Mouse (Mus musculus) kidney, embryonic 15.5 days (tissue): ENCODE results near the gene Birc2. TPM values are rescaled to one million over a fixed set of nuclear protein-coding genes. Genes with fewer than 3 reads are reported as not detected.
"Not testable (repeated sequence)": the region's sequence is repeated elsewhere in the genome, so short reads cannot be mapped to it uniquely, and the experiment has no call there.

Source experiments
- ATAC-seq: fragments of 200-750 bp; cut with Nextera tagmentation; replicated peaks from 2 replicates; pipeline ENCODE4 v1.8.0; 2017; ENCODE audit warnings: moderate TSS enrichment; ENCODE audit not compliant: low FRiP score
- H3K27ac ChIP-seq: fragments of 300-500 bp; sonication (generic); 2 replicates; pipeline ENCODE4 v1.5.1; 2015; ENCODE audit warnings: mild to moderate bottlenecking, inconsistent platforms
- H3K27me3 ChIP-seq: fragments of 300-500 bp; sonication (generic); 2 replicates; pipeline ENCODE4 v1.6.1; 2015; ENCODE audit warnings: inconsistent platforms
- H3K36me3 ChIP-seq: fragments of 300-500 bp; sonication (generic); 2 replicates; pipeline ENCODE4 v1.6.1; 2015; ENCODE audit warnings: inconsistent platforms
- H3K4me1 ChIP-seq: fragments of 300-500 bp; sonication (generic); 2 replicates; pipeline ENCODE4 v1.6.1; 2015; ENCODE audit warnings: inconsistent platforms
- H3K4me2 ChIP-seq: fragments of 300-500 bp; sonication (generic); 2 replicates; pipeline ENCODE4 v1.6.1; 2015; ENCODE audit warnings: moderate library complexity, mild to moderate bottlenecking, inconsistent platforms
- H3K4me3 ChIP-seq: fragments of 300-500 bp; sonication (generic); replicated peaks from 2 replicates; pipeline ENCODE4 v1.5.1; 2015; ENCODE audit warnings: mild to moderate bottlenecking, inconsistent platforms
- H3K9ac ChIP-seq: fragments of 300-500 bp; sonication (generic); 2 replicates; pipeline ENCODE4 v1.6.1; 2015; ENCODE audit warnings: mild to moderate bottlenecking, inconsistent platforms
- H3K9me3 ChIP-seq: fragments of 300-500 bp; sonication (generic); replicated peaks from 2 replicates; pipeline ENCODE4 v1.6.1; 2016; ENCODE audit warnings: inconsistent platforms
- WGBS: fragments of 180-500 bp; shearing (Covaris S2); methylation state at CpG from one replicate; pipeline ENCODE4 v1.1.7; 2015; ENCODE audit warnings: mixed read lengths; 5-methylcytosine and 5-hydroxymethylcytosine counted together
- polyA plus RNA-seq: library from polyadenylated mRNA; unstranded; fragments of >200 nt; fragmentation: Nextera tagmentation; extraction: Ambion mirVana; gene quantifications from 2 replicates; pipeline ENCODE4 v1.2.1, GENCODE M21; 2015

The Birc2 gene
- polyA plus RNA-seq, 1 experiment from 2014 or later = 35.6 TPM

- H3K4me1 ChIP-seq = peaks cover 17% of the 10 kb centered on the region
- no peak overlapping the region for H3K27ac ChIP-seq
- H3K27me3 ChIP-seq = no peaks in the 10 kb centered on the region
- H3K9me3 ChIP-seq = no peaks in the 10 kb centered on the region
- 94% methylated on average over 3 of the region's 3 CpGs for WGBS
- no peak overlapping the region for H3K4me2 ChIP-seq
- H3K4me3 ChIP-seq = no peak overlapping the region
- H3K9ac ChIP-seq = no peak overlapping the region
- H3K36me3 ChIP-seq = 0 out of 2 replicates have a peak, but pooled peaks cover 6% of the 10 kb centered on the region
- ATAC-seq = no peak
Observed at GRCm38 (mm10) chr9:7867981-7868380, 31.1 kb upstream of the Birc2 start.

GRCm38 (mm10) chr9:7866981-7867380, 30.1 kb upstream of the Birc2 start:
- H3K4me2 ChIP-seq, H3K9ac ChIP-seq, H3K4me3 ChIP-seq, H3K36me3 ChIP-seq, H3K27ac ChIP-seq, H3K27me3 ChIP-seq, H3K4me1 ChIP-seq, ATAC-seq, H3K9me3 ChIP-seq: not testable (repeated sequence)
- WGBS = 84% methylated on average over 2 of the region's 2 CpGs

GRCm38 (mm10) chr9:7860976-7861375, 24.1 kb upstream of the Birc2 start:
- Histone ChIP-seq H3K4me2 (no peak overlapping the region), H3K9ac (no peak overlapping the region), H3K27me3 (no peaks in the 10 kb centered on the region), H3K27ac (no peak overlapping the region), H3K4me3 (no peak overlapping the region), H3K36me3 (no peaks in the 10 kb centered on the region), H3K9me3 (no peaks in the 10 kb centered on the region), H3K4me1 (no peaks in the 10 kb centered on the region)
- 84% methylated on average over 5 of the region's 5 CpGs for WGBS
- ATAC-seq = no peak

GRCm38 (mm10) chr9:7855912-7856311, 19.0 kb upstream of the Birc2 start:
- H3K4me1 ChIP-seq = no peaks in the 10 kb centered on the region
- no peak overlapping the region for H3K4me3 ChIP-seq
- no peak overlapping the region for H3K4me2 ChIP-seq
- no peaks in the 10 kb centered on the region for H3K9me3 ChIP-seq
- H3K9ac ChIP-seq = no peak overlapping the region
- H3K27ac ChIP-seq = no peak overlapping the region
- whole genome bisulfite sequencing = 63% methylated on average over 3 of the region's 3 CpGs
- no peaks in the 10 kb centered on the region for H3K27me3 ChIP-seq
- H3K36me3 ChIP-seq = 0 out of 2 replicates have a peak, but pooled peaks cover under 1% of the 10 kb centered on the region
- ATAC-seq = no peak

- ATAC-seq = peak; percentile 37; the same call in 1 of the 2 replicates
- Histone ChIP-seq H3K4me1 (no peaks in the 10 kb centered on the region), H3K27ac (no peak overlapping the region), H3K4me2 (no peak overlapping the region), H3K27me3 (no peaks in the 10 kb centered on the region), H3K4me3 (no peak overlapping the region), H3K9me3 (no peaks in the 10 kb centered on the region), H3K9ac (no peak overlapping the region), H3K36me3 (0 out of 2 replicates have a peak, but pooled peaks cover 6% of the 10 kb centered on the region)
- 21% methylated on average over 1 of the region's 1 CpGs for WGBS
Observed at GRCm38 (mm10) chr9:7855374-7855773, 18.5 kb upstream of the Birc2 start.

- not testable (repeated sequence) for ATAC-seq, H3K36me3 ChIP-seq, H3K4me3 ChIP-seq, H3K4me1 ChIP-seq, H3K4me2 ChIP-seq, H3K9ac ChIP-seq, H3K27me3 ChIP-seq, H3K27ac ChIP-seq, H3K9me3 ChIP-seq
- 79% methylated on average over 14 of the region's 14 CpGs for WGBS
Observed at GRCm38 (mm10) chr9:7854196-7854595, 17.3 kb upstream of the Birc2 start.

GRCm38 (mm10) chr9:7852346-7853230, 15.7 kb upstream of the Birc2 start:
- Histone ChIP-seq H3K27ac (no peak overlapping the region), H3K27me3 (no peaks in the 10 kb centered on the region), H3K9me3 (no peaks in the 10 kb centered on the region), H3K4me3 (no peak overlapping the region), H3K4me2 (no peak overlapping the region), H3K36me3 (0 out of 2 replicates have a peak, but pooled peaks cover 6% of the 10 kb centered on the region), H3K9ac (no peak overlapping the region), H3K4me1 (no peaks in the 10 kb centered on the region)
- WGBS = 86% methylated on average over 4 of the region's 4 CpGs
- peak; percentile 52 for ATAC-seq

- H3K27ac ChIP-seq = no peak overlapping the region
- no peak for ATAC-seq
- no peak overlapping the region for H3K4me2 ChIP-seq
- no peak overlapping the region for H3K4me3 ChIP-seq
- no peak overlapping the region for H3K9ac ChIP-seq
- H3K4me1 ChIP-seq = no peaks in the 10 kb centered on the region
- WGBS = 83% methylated on average over 8 of the region's 8 CpGs
- H3K36me3 ChIP-seq = 0 out of 2 replicates have a peak, but pooled peaks cover 6% of the 10 kb centered on the region
- no peaks in the 10 kb centered on the region for H3K9me3 ChIP-seq
- H3K27me3 ChIP-seq = no peaks in the 10 kb centered on the region
Observed at GRCm38 (mm10) chr9:7851841-7852240, 15.0 kb upstream of the Birc2 start.

- no peaks in the 10 kb centered on the region for H3K4me1 ChIP-seq
- no peak overlapping the region for H3K27ac ChIP-seq
- H3K4me2 ChIP-seq = no peak overlapping the region
- 92% methylated on average over 18 of the region's 18 CpGs for WGBS
- no peak for ATAC-seq
- no peak overlapping the region for H3K9ac ChIP-seq
- H3K4me3 ChIP-seq = no peak overlapping the region
- no peaks in the 10 kb centered on the region for H3K27me3 ChIP-seq
- H3K9me3 ChIP-seq = no peaks in the 10 kb centered on the region
- H3K36me3 ChIP-seq = 0 out of 2 replicates have a peak, but pooled peaks cover 6% of the 10 kb centered on the region
Observed at GRCm38 (mm10) chr9:7848191-7848590, 11.3 kb upstream of the Birc2 start.

GRCm38 (mm10) chr9:7846667-7847199, 9.9 kb upstream of the Birc2 start:
- 93% methylated on average over 1 of the region's 1 CpGs for WGBS
- no peak overlapping the region for H3K9ac ChIP-seq
- H3K9me3 ChIP-seq = no peaks in the 10 kb centered on the region
- H3K4me1 ChIP-seq = no peaks in the 10 kb centered on the region
- H3K27me3 ChIP-seq = no peaks in the 10 kb centered on the region
- 0 out of 2 replicates have a peak, but pooled peaks cover 6% of the 10 kb centered on the region for H3K36me3 ChIP-seq
- ATAC-seq = no peak
- H3K4me3 ChIP-seq = no peak overlapping the region
- H3K27ac ChIP-seq = no peak overlapping the region
- no peak overlapping the region for H3K4me2 ChIP-seq

- Histone ChIP-seq H3K4me1 (no peaks in the 10 kb centered on the region), H3K27me3 (no peaks in the 10 kb centered on the region), H3K4me3 (no peak overlapping the region), H3K36me3 (no peaks in the 10 kb centered on the region), H3K4me2 (no peak overlapping the region), H3K9me3 (no peaks in the 10 kb centered on the region), H3K27ac (0 out of 2 replicates have a peak overlapping the region, but pooled peaks have one; percentile 9), H3K9ac (no peak overlapping the region)
- WGBS = 67% methylated on average over 4 of the region's 4 CpGs
- ATAC-seq = peak; percentile 65
Observed at GRCm38 (mm10) chr9:7845216-7845895, 8.5 kb upstream of the Birc2 start.

GRCm38 (mm10) chr9:7841221-7841620, 4.4 kb upstream of the Birc2 start:
- H3K4me3 ChIP-seq = no peak overlapping the region
- no peak overlapping the region for H3K9ac ChIP-seq
- no peaks in the 10 kb centered on the region for H3K9me3 ChIP-seq
- H3K4me2 ChIP-seq = no peak overlapping the region
- ATAC-seq = no peak
- H3K27me3 ChIP-seq = no peaks in the 10 kb centered on the region
- H3K27ac ChIP-seq = no peak overlapping the region
- no peaks in the 10 kb centered on the region for H3K36me3 ChIP-seq
- no peaks in the 10 kb centered on the region; the same call in 1 of the 2 replicates for H3K4me1 ChIP-seq
- 63% methylated on average over 6 of the region's 6 CpGs for WGBS
